Comparison of ENCODE assay signal across 11 mouse cellular contexts in genomic region chr6:135340355-135341075, GRCm38 (mm10). TPM values are rescaled to one million over a fixed set of nuclear protein-coding genes. Genes with fewer than 3 reads are reported as not detected.
A peak's percentile ranks its signal among the peaks of the same experiment; 100 is the strongest.
DNase-seq lines count a peak whose midpoint lies in the region; ATAC-seq lines count a peak whose summit lies in the region.
"Had no signal": no experiment of that assay in that cellular context is flagged by ENCODE, and none has a peak within 500 bp of the region (broad histone marks: within the 10 kb centered on the region; RNA-seq: fewer than 3 reads in every experiment).

No protein-coding gene starts in this region.

- no peaks in the 10 kb centered on the region for H3K36me3 ChIP-seq in embryonic facial prominence, embryonic 15.5 days
- no peaks in the 10 kb centered on the region for H3K36me3 ChIP-seq in intestine, embryonic 15.5 days
- no peaks in the 10 kb centered on the region for H3K36me3 ChIP-seq in liver, embryonic 15.5 days (replicated peaks)
- H3K36me3 ChIP-seq in forebrain, embryonic 16.5 days (ENCODE audit: control insufficient read depth, insufficient read depth), result no peaks in the 10 kb centered on the region

- DNase-seq in kidney, adult 18-20 months, result peak; percentile 23
- DNase-seq in kidney, adult 11 months, result no peak
- no peak for DNase-seq in right cerebral cortex, postnatal 4 days
- DNase-seq: adrenal gland, postnatal 14 days had no signal

- no peak overlapping the region for H3K4me3 ChIP-seq in embryonic facial prominence, embryonic 15.5 days (replicated peaks)
- no peak overlapping the region for H3K4me3 ChIP-seq in intestine, embryonic 15.5 days (replicated peaks)
- H3K4me3 ChIP-seq in liver, embryonic 15.5 days (replicated peaks), result no peak overlapping the region
- H3K4me3 ChIP-seq in forebrain, embryonic 16.5 days (replicated peaks; ENCODE audit: low read length), result no peak overlapping the region
- H3K4me3 ChIP-seq: heart, adult 2 months had no signal

- peak overlapping the region; percentile 81 for H3K27ac ChIP-seq in embryonic facial prominence, embryonic 15.5 days (replicated peaks)
- peak overlapping the region; percentile 44 for H3K27ac ChIP-seq in intestine, embryonic 15.5 days
- H3K27ac ChIP-seq in liver, embryonic 15.5 days (replicated peaks), result peak overlapping the region; percentile 45; the same call in 1 of the 2 replicates
- no peak overlapping the region for H3K27ac ChIP-seq in forebrain, embryonic 16.5 days (ENCODE audit: low read length)
- H3K27ac ChIP-seq: heart, adult 2 months had no signal

- peak; percentile 56; the same call in 1 of the 2 replicates for ATAC-seq in embryonic facial prominence, embryonic 15.5 days (ENCODE audit: insufficient number of reproducible peaks, low FRiP score, low TSS enrichment, low read depth)
- peak; percentile 34; the same call in 1 of the 2 replicates for ATAC-seq in intestine, embryonic 15.5 days
- peak; percentile 53; the same call in 1 of the 2 replicates for ATAC-seq in liver, embryonic 15.5 days (ENCODE audit: insufficient read depth)
- ATAC-seq in forebrain, embryonic 16.5 days, result no peak
- ATAC-seq in erythroblast, adult 5-6 weeks (replicated peaks; ENCODE audit: low FRiP score, poor library complexity, severe bottlenecking), result no peak

- peaks cover 40% of the 10 kb centered on the region for H3K4me1 ChIP-seq in embryonic facial prominence, embryonic 15.5 days
- H3K4me1 ChIP-seq in intestine, embryonic 15.5 days (replicated peaks), result 0 out of 2 replicates have a peak, but pooled peaks cover 7% of the 10 kb centered on the region
- 0 out of 2 replicates have a peak, but pooled peaks cover 12% of the 10 kb centered on the region for H3K4me1 ChIP-seq in liver, embryonic 15.5 days (replicated peaks)
- no peaks in the 10 kb centered on the region for H3K4me1 ChIP-seq in forebrain, embryonic 16.5 days (replicated peaks; ENCODE audit: control insufficient read depth, insufficient read depth, low read length)

- no peak overlapping the region for H3K4me2 ChIP-seq in embryonic facial prominence, embryonic 15.5 days (replicated peaks)
- no peak overlapping the region for H3K4me2 ChIP-seq in intestine, embryonic 15.5 days (replicated peaks)
- H3K4me2 ChIP-seq in liver, embryonic 15.5 days, result no peak overlapping the region
- H3K4me2 ChIP-seq in forebrain, embryonic 16.5 days (ENCODE audit: low read length), result no peak overlapping the region

- H3K9ac ChIP-seq in embryonic facial prominence, embryonic 15.5 days, result no peak overlapping the region
- no peak overlapping the region for H3K9ac ChIP-seq in intestine, embryonic 15.5 days
- H3K9ac ChIP-seq in liver, embryonic 15.5 days, result no peak overlapping the region
- H3K9ac ChIP-seq in forebrain, embryonic 16.5 days (replicated peaks; ENCODE audit: low read depth, low read length), result no peak overlapping the region

- H3K27me3 ChIP-seq in embryonic facial prominence, embryonic 15.5 days, result no peaks in the 10 kb centered on the region
- no peaks in the 10 kb centered on the region for H3K27me3 ChIP-seq in intestine, embryonic 15.5 days (replicated peaks)
- no peaks in the 10 kb centered on the region for H3K27me3 ChIP-seq in liver, embryonic 15.5 days
- H3K27me3 ChIP-seq in forebrain, embryonic 16.5 days (replicated peaks; ENCODE audit: control insufficient read depth, insufficient read depth, low read length), result no peaks in the 10 kb centered on the region

- WGBS in embryonic facial prominence, embryonic 15.5 days, result 50% methylated on average over 9 of the region's 9 CpGs
- 61% methylated on average over 9 of the region's 9 CpGs for WGBS in intestine, embryonic 15.5 days
- WGBS in liver, embryonic 15.5 days (ENCODE audit: insufficient replicate concordance), result 35% methylated on average over 9 of the region's 9 CpGs
- WGBS in forebrain, embryonic 16.5 days, result 76% methylated on average over 9 of the region's 9 CpGs

- H3K9me3 ChIP-seq in embryonic facial prominence, embryonic 15.5 days (replicated peaks), result no peaks in the 10 kb centered on the region
- H3K9me3 ChIP-seq in intestine, embryonic 15.5 days, result no peaks in the 10 kb centered on the region
- no peaks in the 10 kb centered on the region for H3K9me3 ChIP-seq in liver, embryonic 15.5 days (replicated peaks)
- no peaks in the 10 kb centered on the region for H3K9me3 ChIP-seq in forebrain, embryonic 16.5 days (ENCODE audit: control insufficient read depth, low read length)

RNA-seq across cellular contexts. Expression of gene Emp1, which starts 21.8 kb away (rescaled TPM):
- polyA plus RNA-seq in embryonic facial prominence, embryonic 15.5 days (2015; fragmentation: Nextera tagmentation; extraction: Ambion mirVana), result 172 and 177 TPM in 2 replicates
- polyA plus RNA-seq in intestine, embryonic 15.5 days (2015; fragmentation: Nextera tagmentation; extraction: Ambion mirVana), result 45.7 and 49.4 TPM in 2 replicates
- 2.1 and 2.5 TPM in 2 replicates for polyA plus RNA-seq in liver, embryonic 15.5 days (2015; fragmentation: Nextera tagmentation; extraction: Ambion mirVana)
- polyA plus RNA-seq in forebrain, embryonic 16.5 days (2015; fragmentation: Nextera tagmentation; extraction: Ambion mirVana), result 4.7 and 9.2 TPM in 2 replicates
- 0.42 and 2.3 TPM in 2 replicates for total RNA-seq in erythroblast, adult 5-6 weeks (2015; ENCODE audit: low replicate concordance)
- 2.1 TPM in 1 of 2 replicates, not detected in the other for total RNA-seq in erythroblast, adult 5-6 weeks (2017; ENCODE audit: low replicate concordance)

RNA-seq across cellular contexts. Expression of gene Pbp2, which starts 30.3 kb away (rescaled TPM):
- 0.91 and 1.5 TPM in 2 replicates for polyA plus RNA-seq in embryonic facial prominence, embryonic 15.5 days (2015; fragmentation: Nextera tagmentation; extraction: Ambion mirVana)
- 0.25 TPM in 1 of 2 replicates, not detected in the other for polyA plus RNA-seq in intestine, embryonic 15.5 days (2015; fragmentation: Nextera tagmentation; extraction: Ambion mirVana)
- polyA plus RNA-seq in liver, embryonic 15.5 days (2015; fragmentation: Nextera tagmentation; extraction: Ambion mirVana), result not detected in 2 replicates
- not detected in 2 replicates for polyA plus RNA-seq in forebrain, embryonic 16.5 days (2015; fragmentation: Nextera tagmentation; extraction: Ambion mirVana)
- total RNA-seq in erythroblast, adult 5-6 weeks (2015; ENCODE audit: low replicate concordance), result not detected in 2 replicates
- total RNA-seq in erythroblast, adult 5-6 weeks (2017; ENCODE audit: low replicate concordance), result not detected in 2 replicates
- total RNA-seq: adrenal gland, postnatal 14 days; heart, adult 2 months had no signal
- polyA plus RNA-seq: heart, adult 2 months; thymus, postnatal 0 days had no signal

Comparison
In these comparisons a context has a peak if more than half of its experiments do, and no peak if none do; other contexts are left out.
1. ATAC-seq: peak in embryonic facial prominence, embryonic 15.5 days (single experiment), intestine, embryonic 15.5 days (single experiment) and liver, embryonic 15.5 days (single experiment); none in forebrain, embryonic 16.5 days (single experiment) and erythroblast, adult 5-6 weeks (single experiment).